Mouse (Mus musculus) heart, embryonic 10.5 days (tissue): ENCODE data around the gene Gins2. TPM values are rescaled to one million over a fixed set of nuclear protein-coding genes. Genes with fewer than 3 reads are reported as not detected.

ENCODE experiments used
- DNase-seq: peaks from one replicate; pipeline ENCODE4 v3.0.0-alpha.2; 2017; ENCODE audit warnings: low spot score
- H3K27ac ChIP-seq: fragments of 300-500 bp; sonication (generic); 2 replicates; pipeline ENCODE4 v1.5.1; 2016; ENCODE audit warnings: mild to moderate bottlenecking
- H3K27me3 ChIP-seq: fragments of 300-500 bp; sonication (generic); 2 replicates; pipeline ENCODE4 v1.6.1; 2016; ENCODE audit warnings: mild to moderate bottlenecking; ENCODE audit not compliant: poor library complexity, insufficient read depth, severe bottlenecking
- H3K36me3 ChIP-seq: fragments of 300-500 bp; sonication (generic); 2 replicates; pipeline ENCODE4 v1.6.1; 2016; ENCODE audit warnings: mild to moderate bottlenecking, moderate library complexity
- H3K4me1 ChIP-seq: fragments of 300-500 bp; sonication (generic); 2 replicates; pipeline ENCODE4 v1.6.1; 2016; ENCODE audit warnings: mild to moderate bottlenecking
- H3K4me3 ChIP-seq: fragments of 300-500 bp; sonication (generic); 2 replicates; pipeline ENCODE4 v1.5.1; 2016; ENCODE audit warnings: mild to moderate bottlenecking, moderate library complexity
- H3K9me3 ChIP-seq: fragments of 300-500 bp; sonication (generic); 2 replicates; pipeline ENCODE4 v1.6.1; 2016; ENCODE audit warnings: mild to moderate bottlenecking, moderate library complexity
- WGBS: fragments of 180-500 bp; shearing (Covaris S2); methylation state at CpG from one replicate; pipeline ENCODE4 v1.1.7; 2016; 5-methylcytosine and 5-hydroxymethylcytosine counted together
- polyA plus RNA-seq: library from polyadenylated mRNA; unstranded; fragments of >200 nt; fragmentation: Nextera tagmentation; extraction: Ambion mirVana; gene quantifications from 2 replicates; pipeline ENCODE4 v1.2.1, GENCODE M21; 2016

The Gins2 gene
- polyA plus RNA-seq, 1 experiment from 2014 or later, result 125 TPM

DNA sequence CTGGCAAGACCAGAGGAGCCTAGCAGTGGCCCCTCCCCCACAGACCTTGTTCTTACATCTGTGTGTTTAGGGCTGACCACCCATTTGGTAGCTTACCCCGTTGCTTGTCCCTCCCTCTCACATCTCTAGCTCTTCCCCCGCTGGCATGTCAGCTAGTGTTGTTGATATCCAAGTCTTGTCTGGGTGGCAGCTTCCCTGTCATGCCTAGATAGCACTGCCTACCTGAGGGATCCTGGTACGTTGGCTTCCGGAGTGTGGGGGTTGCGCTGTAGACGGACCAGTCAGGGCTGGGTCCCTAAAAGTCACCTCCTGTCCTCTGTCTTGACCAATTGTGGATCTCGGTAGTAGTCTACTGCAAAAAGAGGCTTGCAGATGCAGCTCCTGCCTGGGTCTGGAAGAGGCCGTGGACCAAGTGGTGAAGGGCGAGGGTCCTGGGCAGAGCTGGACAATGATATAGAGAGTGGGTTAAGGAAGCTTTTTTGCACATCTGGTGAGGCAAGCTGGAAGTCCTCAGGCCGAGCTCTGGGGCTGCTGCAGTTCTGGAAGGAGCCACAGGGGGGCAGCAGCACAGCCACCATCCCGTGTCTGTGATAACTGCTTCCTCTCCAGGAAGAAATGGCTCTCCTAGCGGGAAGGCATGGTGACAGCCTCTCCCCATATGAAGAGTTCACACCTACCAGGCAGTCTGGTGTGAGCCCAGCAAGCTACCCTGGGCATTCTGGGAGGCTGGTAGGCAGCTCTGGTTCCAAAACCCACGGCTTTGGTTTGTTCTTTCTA, 19.0 kb downstream of the Gins2 start:
- peak overlapping the region; percentile 63; the same call in 1 of the 2 replicates for H3K27ac ChIP-seq
- peaks cover 73% of the 10 kb centered on the region for H3K4me1 ChIP-seq
- H3K27me3 ChIP-seq, result no peaks in the 10 kb centered on the region
- DNase-seq, result peak; percentile 89
- H3K36me3 ChIP-seq, result peaks cover 97% of the 10 kb centered on the region
- WGBS, result 55% methylated on average over 13 of the region's 13 CpGs
- no peaks in the 10 kb centered on the region for H3K9me3 ChIP-seq
- H3K4me3 ChIP-seq, result no peak overlapping the region

DNA sequence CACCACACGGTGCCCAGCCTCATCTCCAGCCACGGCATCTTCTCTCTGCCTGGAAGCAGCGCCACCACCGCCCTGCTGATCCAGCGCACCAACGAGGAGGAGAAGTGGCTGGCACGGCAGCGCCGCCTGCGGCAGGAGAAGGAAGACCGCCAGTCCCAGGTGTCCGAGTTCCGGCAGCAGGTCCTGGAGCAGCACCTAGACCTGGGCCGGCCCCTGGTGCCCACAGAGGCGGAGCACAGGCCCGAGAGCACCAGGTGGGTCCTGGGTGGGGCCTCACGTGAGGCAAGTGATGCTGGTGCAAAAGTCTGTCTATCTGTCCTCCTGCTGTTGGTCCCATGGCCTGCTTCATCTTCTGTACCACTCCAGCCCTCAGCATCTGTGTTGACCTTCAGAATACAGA, 20.0 kb downstream of the Gins2 start:
- no peaks in the 10 kb centered on the region for H3K27me3 ChIP-seq
- peaks cover 87% of the 10 kb centered on the region for H3K36me3 ChIP-seq
- no peak for DNase-seq
- 91% methylated on average over 17 of the region's 17 CpGs for WGBS
- H3K4me1 ChIP-seq, result peaks cover 72% of the 10 kb centered on the region
- peak overlapping the region; percentile 3; the same call in 1 of the 2 replicates for H3K27ac ChIP-seq
- H3K9me3 ChIP-seq, result no peaks in the 10 kb centered on the region
- no peak overlapping the region for H3K4me3 ChIP-seq

DNA sequence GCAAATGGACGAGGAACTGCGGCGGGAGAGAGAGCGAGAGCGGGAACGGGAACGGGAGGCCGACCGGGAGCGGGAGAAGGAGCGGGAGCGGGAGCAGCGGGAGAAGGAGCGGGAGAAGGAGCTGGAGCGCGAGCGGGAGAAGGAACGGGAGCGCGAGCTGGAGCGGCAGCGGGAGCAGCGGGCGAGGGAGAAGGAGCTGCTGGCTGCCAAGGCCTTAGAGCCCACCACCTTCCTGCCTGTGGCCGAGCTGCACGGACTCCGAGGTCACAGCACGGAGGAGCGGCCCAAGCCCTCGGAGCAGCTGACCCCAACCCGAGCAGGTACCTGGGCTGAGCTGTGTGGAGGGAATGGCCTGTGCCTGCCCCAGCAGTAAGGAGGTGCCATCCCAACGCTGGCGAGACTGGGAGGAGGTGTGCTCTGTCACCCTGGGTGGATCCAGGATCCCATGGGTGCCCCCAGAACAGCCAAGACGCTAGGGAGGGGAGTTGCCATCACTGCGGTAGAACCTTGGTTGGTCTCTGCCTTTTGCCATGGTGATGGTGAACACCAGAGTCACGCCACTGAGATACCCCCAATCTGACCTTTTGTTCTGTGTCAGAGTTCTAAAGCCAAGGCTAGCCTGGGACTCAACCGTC, 20.8 kb downstream of the Gins2 start:
- Histone ChIP-seq H3K9me3 (no peaks in the 10 kb centered on the region), H3K4me1 (peaks cover 76% of the 10 kb centered on the region), H3K4me3 (no peak overlapping the region), H3K36me3 (peaks cover 78% of the 10 kb centered on the region), H3K27ac (no peak overlapping the region; the same call in 1 of the 2 replicates), H3K27me3 (no peaks in the 10 kb centered on the region)
- DNase-seq, result no peak
- 93% methylated on average over 37 of the region's 37 CpGs for WGBS

DNA sequence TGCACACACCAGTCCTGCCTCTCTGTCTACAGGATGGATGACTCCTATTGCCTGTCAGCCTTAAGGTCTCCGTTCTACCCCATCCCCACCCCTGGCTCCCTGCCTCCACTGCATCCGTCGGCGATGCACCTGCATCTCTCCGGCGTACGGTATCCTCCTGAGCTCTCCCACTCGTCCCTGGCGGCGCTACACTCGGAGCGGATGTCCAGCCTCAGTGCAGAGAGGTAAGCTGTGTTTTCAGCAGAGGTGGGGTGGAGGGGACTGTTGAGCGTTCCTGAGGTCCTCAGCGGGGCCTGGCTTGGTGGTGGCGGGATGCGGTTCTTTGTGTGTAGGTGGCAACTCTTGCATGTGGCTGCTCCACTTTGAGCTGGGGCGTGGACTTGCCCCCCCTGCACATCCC, 21.4 kb downstream of the Gins2 start:
- Histone ChIP-seq H3K36me3 (peaks cover 73% of the 10 kb centered on the region), H3K9me3 (no peaks in the 10 kb centered on the region), H3K4me3 (no peak overlapping the region), H3K27me3 (no peaks in the 10 kb centered on the region), H3K27ac (peak overlapping the region; percentile 31; the same call in 1 of the 2 replicates), H3K4me1 (peaks cover 81% of the 10 kb centered on the region)
- no peak for DNase-seq
- 95% methylated on average over 17 of the region's 17 CpGs for WGBS

DNA sequence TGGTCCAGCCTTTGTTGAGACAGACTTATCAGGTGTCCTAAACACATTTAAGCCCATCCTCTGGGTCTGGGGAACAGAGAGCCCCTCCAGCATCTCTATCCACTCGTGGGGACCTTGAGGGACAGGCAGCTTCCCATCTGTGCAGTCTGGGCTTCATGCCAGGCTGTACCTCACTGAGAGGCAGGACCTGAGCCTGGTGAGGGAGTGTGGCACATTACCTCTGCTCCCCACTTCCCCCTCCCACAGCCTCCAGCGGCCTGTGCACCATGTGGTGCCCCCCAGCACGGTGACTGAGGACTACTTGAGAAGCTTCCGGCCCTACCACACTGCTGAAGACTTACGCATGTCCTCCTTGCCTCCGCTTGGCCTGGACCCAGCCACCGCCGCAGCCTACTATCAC, 22.4 kb downstream of the Gins2 start:
- no peak overlapping the region for H3K27ac ChIP-seq
- H3K4me3 ChIP-seq, result no peak overlapping the region
- H3K4me1 ChIP-seq, result peaks cover 81% of the 10 kb centered on the region
- 94% methylated on average over 8 of the region's 8 CpGs for WGBS
- no peak for DNase-seq
- no peaks in the 10 kb centered on the region for H3K9me3 ChIP-seq
- no peaks in the 10 kb centered on the region for H3K27me3 ChIP-seq
- H3K36me3 ChIP-seq, result peaks cover 65% of the 10 kb centered on the region

DNA sequence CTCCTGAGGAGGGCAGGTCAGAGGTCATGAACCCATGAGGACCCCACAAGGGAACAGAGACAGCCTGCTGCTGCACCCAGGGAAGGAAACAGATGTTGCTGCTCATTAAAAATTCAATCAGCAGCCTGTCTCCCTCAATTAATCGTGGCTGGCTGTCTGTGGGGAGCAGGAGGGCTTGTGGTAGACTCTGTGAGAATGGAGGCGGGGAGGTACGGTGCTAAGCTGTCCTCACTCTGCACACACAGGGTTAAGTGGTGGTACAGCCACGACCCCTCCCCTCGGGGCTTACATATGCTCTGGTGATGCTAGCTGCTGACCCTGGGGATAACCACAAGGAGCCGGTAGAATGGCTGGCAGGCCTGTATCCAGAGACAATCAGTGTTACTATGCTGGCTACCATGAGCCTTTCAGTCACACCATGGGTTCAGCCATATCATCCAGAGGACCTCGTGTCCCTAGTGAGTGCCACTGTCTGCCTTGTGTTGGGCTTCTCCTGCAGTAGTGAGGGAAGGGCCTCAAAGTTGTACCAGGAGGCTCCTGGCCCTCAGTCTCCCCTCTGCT, 23.9 kb downstream of the Gins2 start:
- no peak for DNase-seq
- Histone ChIP-seq H3K27ac (peak overlapping the region; percentile 83), H3K4me1 (peaks cover 83% of the 10 kb centered on the region), H3K27me3 (no peaks in the 10 kb centered on the region), H3K36me3 (peaks cover 52% of the 10 kb centered on the region), H3K9me3 (no peaks in the 10 kb centered on the region), H3K4me3 (no peak overlapping the region)
- WGBS, result 37% methylated on average over 7 of the region's 7 CpGs

DNA sequence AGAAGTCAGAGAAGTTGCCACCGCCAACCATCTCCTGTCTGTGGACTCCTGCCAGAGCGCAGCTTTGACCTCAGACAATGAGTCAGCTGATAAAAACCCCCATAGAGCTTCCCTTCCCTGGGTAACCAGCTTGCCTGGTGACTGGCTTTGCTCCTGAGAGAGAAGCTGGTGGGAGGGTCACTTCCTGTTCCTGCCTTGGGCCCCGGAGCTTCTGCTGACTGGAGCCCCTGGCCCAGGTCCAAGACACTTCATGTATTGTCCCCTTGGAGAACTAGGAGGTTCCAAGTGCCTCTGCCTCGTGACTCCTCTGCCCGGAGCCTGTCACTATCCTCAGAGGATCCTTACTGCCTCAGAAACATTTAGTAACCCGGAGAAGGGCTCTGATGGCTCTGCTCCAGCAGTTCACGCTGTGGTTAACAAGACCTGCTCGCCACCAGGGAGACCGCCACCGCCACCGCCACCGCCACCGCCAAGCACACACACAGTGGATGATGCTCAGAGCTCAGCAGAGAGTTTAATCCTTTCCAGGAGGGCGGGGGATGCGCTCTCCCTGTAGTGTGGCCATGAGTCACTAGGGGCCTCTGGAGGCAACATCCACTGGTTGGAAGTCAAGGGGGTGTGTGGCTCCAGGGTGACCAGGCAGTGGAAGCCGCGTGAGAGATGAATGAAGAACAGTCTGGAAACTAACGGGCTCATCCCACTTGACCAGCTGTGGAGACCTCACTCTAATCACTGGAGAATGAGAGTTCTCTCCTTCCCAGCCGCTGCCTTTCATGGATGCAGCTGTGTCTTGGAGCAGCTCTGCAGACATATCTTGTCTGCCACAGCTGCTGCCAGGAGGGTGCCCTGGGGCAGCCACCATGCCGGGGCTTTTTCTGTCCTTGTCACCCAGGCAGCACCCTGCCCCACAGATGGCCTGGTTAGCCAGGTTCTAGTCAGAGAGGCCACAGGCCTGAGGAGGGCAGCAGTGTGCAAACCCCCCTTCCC, 25.0 kb downstream of the Gins2 start:
- WGBS, result 25% methylated on average over 20 of the region's 20 CpGs

DNA sequence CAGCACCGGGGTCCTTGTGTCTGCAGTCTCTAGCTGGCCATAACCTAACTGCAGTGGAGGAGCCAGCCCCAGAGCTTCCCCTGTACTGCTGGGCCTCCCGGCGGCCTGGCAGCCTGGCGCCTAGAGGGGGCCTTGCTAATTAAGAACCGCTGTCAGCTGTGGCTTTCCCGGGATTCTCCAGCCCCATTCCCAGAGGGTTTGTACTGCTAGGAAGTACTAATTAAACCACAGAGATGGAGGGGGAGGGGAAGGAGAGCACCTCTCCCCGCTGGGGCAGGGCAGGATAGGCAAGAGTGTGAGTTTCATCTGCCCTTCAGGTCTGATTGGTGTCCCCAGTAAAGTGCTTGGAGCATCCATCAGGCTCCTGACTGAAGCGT, 25.8 kb downstream of the Gins2 start:
- Histone ChIP-seq H3K27me3 (no peaks in the 10 kb centered on the region), H3K36me3 (peaks cover 43% of the 10 kb centered on the region), H3K9me3 (no peaks in the 10 kb centered on the region), H3K4me3 (peak overlapping the region; percentile 30), H3K27ac (peak overlapping the region; percentile 85), H3K4me1 (peaks cover 87% of the 10 kb centered on the region)
- WGBS, result 11% methylated on average over 8 of the region's 8 CpGs
- DNase-seq, result no peak

More for the DNA sequence above, 25.0 kb downstream of the Gins2 start:
- H3K9me3 ChIP-seq, result no peaks in the 10 kb centered on the region
- peaks cover 46% of the 10 kb centered on the region for H3K36me3 ChIP-seq
- H3K27ac ChIP-seq, result peak overlapping the region; percentile 85
- peak overlapping the region; percentile 30 for H3K4me3 ChIP-seq
- H3K27me3 ChIP-seq, result no peaks in the 10 kb centered on the region
- peaks cover 84% of the 10 kb centered on the region for H3K4me1 ChIP-seq
- peak; percentile 90 for DNase-seq

DNA sequence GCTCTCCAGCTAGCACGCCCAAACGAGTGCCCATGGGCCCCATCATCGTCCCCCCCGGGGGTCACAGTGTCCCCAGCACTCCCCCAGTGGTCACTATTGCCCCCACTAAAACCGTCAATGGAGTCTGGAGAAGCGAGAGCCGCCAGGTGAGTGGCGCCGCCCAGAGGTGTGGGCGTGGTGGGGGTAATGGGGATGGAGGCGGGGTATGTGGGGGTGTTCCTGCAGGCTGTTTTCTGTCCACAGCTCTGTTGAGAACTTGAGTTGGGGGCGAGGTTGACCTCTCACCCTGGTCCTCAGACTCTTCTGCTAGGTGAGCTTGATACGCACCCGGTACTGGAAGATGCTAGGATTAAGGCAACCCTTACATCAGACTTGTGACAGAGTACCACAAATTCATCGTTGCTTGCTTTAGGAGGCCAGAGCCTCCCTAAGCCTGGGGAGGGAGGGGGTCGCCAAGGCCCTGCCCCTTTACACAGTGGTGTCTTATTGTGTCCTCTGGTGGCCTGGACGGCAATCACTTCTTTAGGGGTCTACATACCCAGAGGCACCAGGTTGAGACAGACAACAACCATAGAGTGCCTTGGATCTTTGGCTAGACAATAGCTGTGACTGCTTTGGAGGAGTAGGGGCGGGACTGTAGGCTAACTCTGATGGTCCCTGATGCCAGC, 26.3 kb downstream of the Gins2 start:
- no peak for DNase-seq
- peak overlapping the region; percentile 85 for H3K27ac ChIP-seq
- H3K27me3 ChIP-seq, result no peaks in the 10 kb centered on the region
- H3K9me3 ChIP-seq, result no peaks in the 10 kb centered on the region
- H3K4me3 ChIP-seq, result peak overlapping the region; percentile 30
- H3K4me1 ChIP-seq, result peaks cover 93% of the 10 kb centered on the region
- H3K36me3 ChIP-seq, result peaks cover 38% of the 10 kb centered on the region
- 69% methylated on average over 18 of the region's 18 CpGs for WGBS

DNA sequence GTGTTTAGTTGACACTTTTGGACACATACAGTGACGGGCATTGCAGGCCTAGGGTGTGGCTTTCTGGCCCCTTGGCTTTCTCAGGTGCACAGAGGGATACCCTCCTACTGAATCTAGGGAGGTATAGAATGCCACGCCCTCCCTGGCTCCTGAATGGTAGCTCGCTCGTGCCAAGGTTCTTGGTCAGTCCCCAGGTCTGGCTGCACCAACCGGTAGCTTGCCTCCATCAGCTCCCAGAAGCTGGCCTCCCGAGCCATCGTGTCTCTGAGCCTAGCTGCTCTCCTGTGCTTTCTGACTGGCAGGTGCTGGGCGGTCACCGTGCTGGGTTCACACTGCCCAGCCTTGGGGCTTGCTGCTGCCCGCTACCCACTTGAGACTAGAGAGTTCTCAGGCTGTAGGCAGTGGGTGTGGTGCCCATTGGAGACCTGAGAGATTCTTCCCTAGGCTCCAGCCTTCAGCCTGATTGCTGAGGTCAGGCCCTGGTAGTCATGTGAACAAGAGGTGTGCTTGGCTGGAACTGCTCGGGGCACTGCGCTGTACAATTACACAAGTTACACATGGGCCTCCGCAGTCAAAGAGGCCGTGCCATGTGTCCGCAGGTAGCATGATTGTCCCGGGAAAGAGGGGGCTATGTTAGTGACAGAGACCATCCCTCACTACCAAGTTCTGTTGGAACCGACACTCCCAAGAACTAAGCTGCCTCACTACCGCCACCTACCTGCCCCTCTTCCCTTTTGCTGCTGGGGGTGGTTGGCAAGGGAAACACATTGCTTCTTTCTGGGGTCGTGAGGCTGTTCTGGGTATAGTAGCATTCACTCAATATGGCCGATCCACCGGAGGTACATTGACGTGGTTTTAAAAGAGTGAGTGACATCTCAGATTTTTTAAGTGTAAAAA, 27.3 kb downstream of the Gins2 start:
- 77% methylated on average over 22 of the region's 22 CpGs for WGBS
- Histone ChIP-seq H3K4me1 (peaks cover 99% of the 10 kb centered on the region), H3K27me3 (no peaks in the 10 kb centered on the region), H3K4me3 (no peak overlapping the region), H3K36me3 (peaks cover 30% of the 10 kb centered on the region), H3K27ac (peak overlapping the region; percentile 85), H3K9me3 (no peaks in the 10 kb centered on the region)
- DNase-seq, result no peak

DNA sequence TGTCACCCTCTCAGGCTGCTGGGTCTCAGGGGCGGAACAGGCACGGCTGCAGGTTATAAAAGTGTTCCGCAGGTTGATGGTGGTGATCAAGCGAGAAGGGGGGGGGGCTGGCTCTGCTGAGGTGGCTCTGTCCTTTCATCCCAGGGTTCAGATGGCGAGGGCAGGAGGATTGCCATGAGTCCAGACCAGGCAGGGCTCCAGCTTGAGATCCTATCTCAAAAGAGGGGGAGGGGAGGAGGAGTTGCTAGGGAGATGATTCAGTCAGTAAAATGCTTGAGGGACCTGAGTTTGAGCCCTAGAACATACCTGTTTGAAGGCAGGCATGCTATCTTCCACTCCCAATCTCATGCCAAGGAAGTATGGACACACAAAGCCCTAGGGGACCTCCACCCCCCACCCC, 28.6 kb downstream of the Gins2 start:
- H3K9me3 ChIP-seq, result no peaks in the 10 kb centered on the region
- 71% methylated on average over 5 of the region's 5 CpGs for WGBS
- H3K36me3 ChIP-seq, result peaks cover 18% of the 10 kb centered on the region
- H3K4me1 ChIP-seq, result peaks cover 99% of the 10 kb centered on the region
- no peak for DNase-seq
- H3K27me3 ChIP-seq, result no peaks in the 10 kb centered on the region
- H3K4me3 ChIP-seq, result no peak overlapping the region
- peak overlapping the region; percentile 86 for H3K27ac ChIP-seq
